Mouse (Mus musculus): ENCODE results near the gene Hspa1b. TPM values are rescaled to one million over a fixed set of nuclear protein-coding genes. Genes with fewer than 3 reads are reported as not detected.
"Not testable (repeated sequence)": the region's sequence is repeated elsewhere in the genome, so short reads cannot be mapped to it uniquely, and the experiment has no call there.

Gene Hspa1b
- polyA plus RNA-seq, 1 experiment: 38.8 TPM

DNA sequence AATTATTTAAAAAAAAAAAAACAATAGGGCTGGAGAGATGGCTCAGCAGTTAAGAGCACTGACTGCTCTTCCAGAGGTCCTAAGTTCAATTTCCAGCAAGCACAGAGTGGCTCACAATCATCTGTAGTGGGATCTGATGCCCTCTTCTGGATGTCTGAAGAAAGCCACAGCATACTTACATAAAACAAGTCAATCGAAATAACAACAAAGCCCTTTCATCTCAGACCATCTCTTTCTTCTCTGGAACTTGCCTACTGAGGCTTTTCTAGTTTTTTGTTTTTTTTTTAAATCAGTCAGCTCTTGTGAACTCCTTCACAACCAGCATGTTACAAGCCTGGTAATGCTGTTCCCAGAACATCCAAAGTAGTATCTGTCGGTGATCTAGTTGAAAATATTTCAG lies 21.6 kb upstream of the Hspa1b start:
- TF ChIP-seq CTCF (conservative IDR thresholded peaks at IDR 0.05; ENCODE audit: insufficient read depth, insufficient read length, low read depth, low read length): peak; percentile 40
- no peak for TF ChIP-seq POLR2A (IDR thresholded peaks at IDR 0.05; ENCODE audit: low read depth, low read length)
- H3K36me3 ChIP-seq (ENCODE audit: control insufficient read depth, insufficient read depth, low read length): no peaks in the 10 kb centered on the region
- peak overlapping the region; percentile 34; the same call in 1 of the 2 replicates for H3K4me3 ChIP-seq (ENCODE audit: insufficient read depth, low read depth, low read length)
- peaks cover 20% of the 10 kb centered on the region; the same call in 1 of the 2 replicates for H3K4me1 ChIP-seq (ENCODE audit: control insufficient read depth, insufficient read depth, low read length)
- WGBS: 5% methylated on average over 2 of the region's 2 CpGs
- no peaks in the 10 kb centered on the region for H3K27me3 ChIP-seq (replicated peaks; ENCODE audit: control insufficient read depth, insufficient read depth, low read length)
- peak overlapping the region; percentile 65 for H3K27ac ChIP-seq (ENCODE audit: insufficient read depth, low read depth, low read length)
- peak; percentile 86 for DNase-seq

GRCm38 (mm10) chr17:34979631-34980030 lies 20.6 kb upstream of the Hspa1b start:
- H3K36me3 ChIP-seq (ENCODE audit: control insufficient read depth, insufficient read depth, low read length): no peaks in the 10 kb centered on the region
- H3K27ac ChIP-seq (ENCODE audit: insufficient read depth, low read depth, low read length): peak overlapping the region; percentile 85
- H3K4me1 ChIP-seq (ENCODE audit: control insufficient read depth, insufficient read depth, low read length): peaks cover 22% of the 10 kb centered on the region; the same call in 1 of the 2 replicates
- H3K27me3 ChIP-seq (replicated peaks; ENCODE audit: control insufficient read depth, insufficient read depth, low read length): no peaks in the 10 kb centered on the region
- DNase-seq: peak; percentile 57
- no peak overlapping the region for H3K4me3 ChIP-seq (ENCODE audit: insufficient read depth, low read depth, low read length)
- 59% methylated on average over 4 of the region's 4 CpGs for WGBS
- TF ChIP-seq POLR2A (IDR thresholded peaks at IDR 0.05; ENCODE audit: low read depth, low read length) (no peak), CTCF (conservative IDR thresholded peaks at IDR 0.05; ENCODE audit: insufficient read depth, insufficient read length, low read depth, low read length) (no peak)

DNA sequence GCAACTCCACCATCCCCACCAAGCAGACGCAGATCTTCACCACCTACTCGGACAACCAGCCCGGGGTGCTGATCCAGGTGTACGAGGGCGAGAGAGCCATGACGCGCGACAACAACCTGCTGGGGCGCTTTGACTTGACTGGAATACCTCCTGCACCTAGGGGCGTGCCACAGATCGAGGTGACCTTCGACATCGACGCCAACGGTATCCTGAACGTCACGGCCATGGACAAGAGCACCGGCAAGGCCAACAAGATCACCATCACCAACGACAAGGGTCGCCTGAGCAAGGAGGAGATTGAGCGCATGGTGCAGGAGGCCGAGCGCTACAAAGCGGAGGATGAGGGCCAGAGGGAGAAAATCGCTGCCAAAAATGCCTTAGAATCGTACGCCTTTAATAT lies 19.2 kb upstream of the Hspa1b start:
- H3K36me3 ChIP-seq (ENCODE audit: control insufficient read depth, insufficient read depth, low read length): no peaks in the 10 kb centered on the region
- TF ChIP-seq POLR2A (IDR thresholded peaks at IDR 0.05; ENCODE audit: low read depth, low read length) (no peak), CTCF (conservative IDR thresholded peaks at IDR 0.05; ENCODE audit: insufficient read depth, insufficient read length, low read depth, low read length) (no peak)
- peaks cover 22% of the 10 kb centered on the region; the same call in 1 of the 2 replicates for H3K4me1 ChIP-seq (ENCODE audit: control insufficient read depth, insufficient read depth, low read length)
- H3K27ac ChIP-seq (ENCODE audit: insufficient read depth, low read depth, low read length): no peak overlapping the region
- no peaks in the 10 kb centered on the region for H3K27me3 ChIP-seq (replicated peaks; ENCODE audit: control insufficient read depth, insufficient read depth, low read length)
- no peak for DNase-seq
- WGBS: 86% methylated on average over 27 of the region's 27 CpGs
- no peak overlapping the region for H3K4me3 ChIP-seq (ENCODE audit: insufficient read depth, low read depth, low read length)

GRCm38 (mm10) chr17:34977000-34977399 lies 18.0 kb upstream of the Hspa1b start:
- TF ChIP-seq POLR2A (IDR thresholded peaks at IDR 0.05; ENCODE audit: low read depth, low read length) (no peak), CTCF (conservative IDR thresholded peaks at IDR 0.05; ENCODE audit: insufficient read depth, insufficient read length, low read depth, low read length) (no peak)
- no peak for DNase-seq
- H3K27me3 ChIP-seq (replicated peaks; ENCODE audit: control insufficient read depth, insufficient read depth, low read length): no peaks in the 10 kb centered on the region
- H3K4me3 ChIP-seq (ENCODE audit: insufficient read depth, low read depth, low read length): no peak overlapping the region
- H3K36me3 ChIP-seq (ENCODE audit: control insufficient read depth, insufficient read depth, low read length): no peaks in the 10 kb centered on the region
- WGBS: 93% methylated on average over 20 of the region's 20 CpGs
- peaks cover 18% of the 10 kb centered on the region; the same call in 1 of the 2 replicates for H3K4me1 ChIP-seq (ENCODE audit: control insufficient read depth, insufficient read depth, low read length)
- no peak overlapping the region for H3K27ac ChIP-seq (ENCODE audit: insufficient read depth, low read depth, low read length)

- WGBS: 67% methylated on average over 3 of the region's 3 CpGs
- Histone ChIP-seq H3K27ac (ENCODE audit: insufficient read depth, low read depth, low read length) (peak overlapping the region; percentile 40; the same call in 1 of the 2 replicates), H3K36me3 (ENCODE audit: control insufficient read depth, insufficient read depth, low read length) (no peaks in the 10 kb centered on the region), H3K4me3 (ENCODE audit: insufficient read depth, low read depth, low read length) (no peak overlapping the region), H3K27me3 (replicated peaks; ENCODE audit: control insufficient read depth, insufficient read depth, low read length) (no peaks in the 10 kb centered on the region), H3K4me1 (ENCODE audit: control insufficient read depth, insufficient read depth, low read length) (peaks cover 16% of the 10 kb centered on the region; the same call in 1 of the 2 replicates)
- DNase-seq: no peak
- TF ChIP-seq CTCF (conservative IDR thresholded peaks at IDR 0.05; ENCODE audit: insufficient read depth, insufficient read length, low read depth, low read length): no peak
- no peak for TF ChIP-seq POLR2A (IDR thresholded peaks at IDR 0.05; ENCODE audit: low read depth, low read length)
These were observed 16.8 kb upstream of the Hspa1b start for GRCm38 (mm10) chr17:34975581-34976492.

DNA sequence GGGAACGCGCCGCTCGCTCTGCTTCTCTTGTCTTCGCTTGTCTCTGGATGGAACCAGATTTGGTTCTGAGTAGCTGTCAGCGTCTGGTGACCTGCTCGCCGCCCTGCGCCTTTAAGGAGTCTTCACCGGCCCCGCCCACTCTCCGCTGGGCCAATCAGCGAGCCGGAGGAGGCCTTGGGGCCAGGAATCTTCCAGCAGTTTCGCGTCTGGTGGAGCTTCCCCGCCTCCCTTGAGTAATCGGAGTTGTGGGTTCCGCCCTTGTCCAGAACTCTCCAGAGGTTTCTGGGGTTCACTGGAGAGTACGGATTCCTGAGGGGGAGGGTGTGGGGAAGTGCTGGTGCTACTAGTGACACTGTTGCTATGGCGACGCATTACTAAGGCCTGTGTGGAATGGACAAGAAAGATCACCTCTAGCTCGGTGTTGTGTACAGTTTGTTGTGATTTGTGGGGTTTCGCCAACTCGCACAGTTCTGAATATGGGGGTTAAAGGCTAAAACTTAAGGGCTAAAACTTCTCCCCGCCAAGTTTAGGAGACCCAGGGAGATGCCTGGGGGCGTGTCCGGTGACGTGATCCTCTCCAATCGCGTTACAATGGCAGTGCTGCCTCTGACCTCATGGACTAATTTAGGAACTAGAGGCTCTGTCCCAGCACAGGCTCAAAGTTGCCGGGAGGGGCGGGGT lies 13.2 kb upstream of the Hspa1b start, which contains the start of the genes Hspa1a and Hspa1l:
Gene Hspa1a (minus strand): TSS at position 88 of the 681 bp plus-strand sequence.
Gene Hspa1l (plus strand): TSS at position 635 of the 681 bp plus-strand sequence.
- WGBS: under 1% methylated on average over 33 of the region's 33 CpGs
- H3K4me1 ChIP-seq (ENCODE audit: control insufficient read depth, insufficient read depth, low read length); H3K27me3 ChIP-seq (replicated peaks; ENCODE audit: control insufficient read depth, insufficient read depth, low read length); H3K36me3 ChIP-seq (ENCODE audit: control insufficient read depth, insufficient read depth, low read length): not testable (repeated sequence)
- H3K4me3 ChIP-seq (ENCODE audit: insufficient read depth, low read depth, low read length): peak within 1 kb of the TSS; percentile 32
- DNase-seq: peak; percentile 97
- TF ChIP-seq POLR2A (IDR thresholded peaks at IDR 0.05; ENCODE audit: low read depth, low read length): peak; percentile 82
- peak within 1 kb of the TSS; percentile 74 for H3K27ac ChIP-seq (ENCODE audit: insufficient read depth, low read depth, low read length)

DNA sequence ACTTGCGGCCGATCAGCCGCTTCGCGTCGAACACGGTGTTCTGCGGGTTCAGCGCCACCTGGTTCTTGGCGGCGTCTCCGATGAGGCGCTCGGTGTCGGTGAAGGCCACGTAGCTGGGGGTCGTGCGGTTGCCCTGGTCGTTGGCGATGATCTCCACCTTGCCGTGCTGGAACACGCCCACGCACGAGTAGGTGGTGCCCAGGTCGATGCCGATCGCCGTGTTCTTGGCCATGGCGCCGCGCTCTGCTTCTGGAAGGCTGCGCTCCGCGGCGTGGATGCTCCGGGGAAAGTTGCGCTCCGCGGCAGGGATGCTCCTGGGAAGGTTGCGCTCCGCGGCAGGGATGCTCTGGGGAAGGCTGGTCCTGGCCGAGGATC lies 12.6 kb upstream of the Hspa1b start:
- H3K4me1 ChIP-seq (ENCODE audit: control insufficient read depth, insufficient read depth, low read length); DNase-seq; H3K27me3 ChIP-seq (replicated peaks; ENCODE audit: control insufficient read depth, insufficient read depth, low read length); H3K36me3 ChIP-seq (ENCODE audit: control insufficient read depth, insufficient read depth, low read length); H3K27ac ChIP-seq (ENCODE audit: insufficient read depth, low read depth, low read length): not testable (repeated sequence)
- H3K4me3 ChIP-seq (ENCODE audit: insufficient read depth, low read depth, low read length): peak overlapping the region; percentile 21; the same call in 1 of the 2 replicates
- WGBS: under 1% methylated on average over 27 of the region's 43 CpGs

DNA sequence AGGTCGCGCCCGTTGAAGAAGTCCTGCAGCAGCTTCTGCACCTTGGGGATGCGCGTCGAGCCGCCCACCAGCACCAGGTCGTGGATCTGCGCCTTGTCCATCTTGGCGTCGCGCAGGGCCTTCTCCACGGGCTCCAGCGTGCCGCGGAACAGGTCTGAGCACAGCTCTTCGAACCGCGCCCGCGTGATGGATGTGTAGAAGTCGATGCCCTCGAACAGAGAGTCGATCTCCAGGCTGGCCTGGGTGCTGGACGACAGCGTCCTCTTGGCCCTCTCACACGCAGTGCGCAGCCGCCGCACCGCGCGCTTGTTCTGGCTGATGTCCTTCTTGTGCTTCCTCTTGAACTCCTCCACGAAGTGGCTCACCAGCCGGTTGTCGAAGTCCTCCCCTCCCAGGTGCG lies 11.8 kb upstream of the Hspa1b start:
- H3K36me3 ChIP-seq (ENCODE audit: control insufficient read depth, insufficient read depth, low read length); H3K27me3 ChIP-seq (replicated peaks; ENCODE audit: control insufficient read depth, insufficient read depth, low read length); H3K27ac ChIP-seq (ENCODE audit: insufficient read depth, low read depth, low read length); H3K4me3 ChIP-seq (ENCODE audit: insufficient read depth, low read depth, low read length); DNase-seq; H3K4me1 ChIP-seq (ENCODE audit: control insufficient read depth, insufficient read depth, low read length): not testable (repeated sequence)
- WGBS: 35% methylated on average over 25 of the region's 37 CpGs

DNA sequence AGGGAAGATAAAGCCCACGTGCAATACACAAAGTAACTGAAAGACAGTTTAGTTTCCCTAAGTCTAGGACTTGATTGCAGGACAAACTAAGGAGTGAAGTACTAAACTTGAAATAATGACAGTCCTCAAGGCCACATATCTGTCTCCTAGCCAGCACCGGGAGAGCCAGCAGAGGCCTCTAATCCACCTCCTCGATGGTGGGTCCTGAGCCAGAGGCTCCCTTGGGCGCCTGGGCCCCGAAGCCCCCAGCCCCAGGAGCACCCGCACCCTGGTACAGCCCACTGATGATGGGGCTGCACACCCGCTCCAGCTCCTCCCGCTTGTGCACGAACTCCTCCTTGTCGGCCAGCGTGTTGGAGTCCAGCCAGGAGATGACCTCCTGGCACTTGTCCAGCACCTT lies 10.8 kb upstream of the Hspa1b start, which contains the start of gene Gm20481:
Gene Gm20481 (plus strand): TSS at position 91 of the 400 bp plus-strand sequence.
- H3K27me3 ChIP-seq (replicated peaks; ENCODE audit: control insufficient read depth, insufficient read depth, low read length); H3K4me3 ChIP-seq (ENCODE audit: insufficient read depth, low read depth, low read length); H3K4me1 ChIP-seq (ENCODE audit: control insufficient read depth, insufficient read depth, low read length); DNase-seq; H3K27ac ChIP-seq (ENCODE audit: insufficient read depth, low read depth, low read length); H3K36me3 ChIP-seq (ENCODE audit: control insufficient read depth, insufficient read depth, low read length): not testable (repeated sequence)
- WGBS: 68% methylated on average over 9 of the region's 11 CpGs

Measured in kidney, adult 2 months (tissue).